Mouse (Mus musculus): Measurements from ENCODE around the gene Bdnf.

- no peak for TF ChIP-seq CTCF (conservative IDR thresholded peaks at IDR 0.05; ENCODE audit: insufficient read depth, insufficient read length, low read depth, low read length)
- no peak for TF ChIP-seq POLR2A (IDR thresholded peaks at IDR 0.05; ENCODE audit: low read depth, low read length)
Measured at GRCm38 (mm10) chr2:109709346-109709745, 34.8 kb downstream of the Bdnf start.

Measured in kidney, adult 2 months (tissue).